Mouse (Mus musculus): ENCODE results near the gene Gdpd1.
A peak's percentile ranks its signal among the peaks of the same experiment; 100 is the strongest.
"Not testable (repeated sequence)": the region's sequence is repeated elsewhere in the genome, so short reads cannot be mapped to it uniquely, and the experiment has no call there.

Gdpd1 gene

DNA sequence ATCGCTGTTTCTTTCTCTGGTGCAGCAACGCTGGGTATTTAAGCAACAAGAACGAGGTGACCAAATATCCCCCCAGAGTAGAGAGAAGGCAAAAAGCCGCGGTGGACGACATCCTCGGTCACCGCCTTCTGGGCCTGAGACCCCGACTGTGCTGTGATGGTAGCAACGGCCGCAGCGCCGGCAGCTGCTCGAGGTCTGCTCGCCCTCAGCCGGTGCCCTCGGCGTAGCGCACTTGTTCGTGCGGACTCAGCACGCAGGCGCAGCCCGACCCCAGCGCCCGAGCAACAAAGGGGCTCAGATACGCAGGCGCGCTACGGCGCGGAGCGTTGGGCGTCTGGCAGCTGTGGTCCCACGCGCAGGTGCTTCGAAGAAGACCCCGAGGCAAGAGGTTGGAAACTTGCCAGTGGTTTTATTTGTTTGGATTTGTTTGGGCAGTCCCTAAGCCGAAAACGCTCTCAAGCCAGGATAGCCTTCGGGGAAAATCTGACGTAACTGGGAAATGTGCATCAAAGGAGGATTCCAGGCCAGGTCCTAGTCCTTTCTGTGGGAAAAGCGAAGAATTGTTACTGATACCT, at the start of gene Gdpd1:
Gene Gdpd1 (minus strand): TSS at position 197 of the 575 bp plus-strand sequence.
- DNase-seq (ENCODE audit: extremely low read depth, low read depth): peak; percentile 84

GRCm38 (mm10) chr11:87121864-87122263, 48.0 kb upstream of the Gdpd1 start:
- no peak for DNase-seq (ENCODE audit: extremely low read depth, low read depth)

- no peak for DNase-seq (ENCODE audit: extremely low read depth, low read depth)
Measured at GRCm38 (mm10) chr11:87110172-87110909, 36.5 kb upstream of the Gdpd1 start.

DNA sequence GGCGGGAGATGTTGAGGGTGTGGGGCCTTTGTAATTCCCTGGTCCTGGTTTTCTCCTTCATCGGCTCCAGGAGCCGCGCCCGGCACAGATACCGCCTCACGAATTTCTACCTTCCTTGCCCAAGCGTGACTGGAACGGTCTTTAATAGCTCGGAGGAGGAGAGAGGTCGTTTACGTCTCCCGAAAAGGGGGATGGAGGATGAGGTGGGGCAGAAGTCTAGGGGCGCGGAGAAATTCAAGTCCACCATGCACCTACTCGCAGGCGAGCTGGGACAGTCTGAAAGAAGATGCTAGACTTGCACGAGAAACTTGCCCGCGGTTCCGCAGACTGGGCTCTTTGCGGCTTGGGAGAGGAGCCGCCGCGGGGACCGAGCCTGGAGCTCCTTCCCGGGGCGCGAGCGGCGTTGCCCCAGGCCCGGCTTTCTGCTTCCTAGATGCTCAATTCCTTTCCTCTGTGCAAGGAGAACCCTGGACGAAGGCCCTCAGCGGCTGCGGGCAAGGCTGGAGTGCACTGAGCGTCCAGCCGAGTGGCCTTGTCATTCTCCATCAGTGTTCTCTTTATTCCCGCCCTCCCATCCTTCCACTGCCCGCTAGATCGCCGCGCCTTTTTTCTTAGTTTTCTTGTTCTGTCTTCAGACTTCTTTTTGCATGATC, 35.8 kb upstream of the Gdpd1 start:
- no peak for DNase-seq (ENCODE audit: extremely low read depth, low read depth)

- peak; percentile 100 for DNase-seq (ENCODE audit: extremely low read depth, low read depth)
Measured at GRCm38 (mm10) chr11:87108755-87109518, 35.1 kb upstream of the Gdpd1 start, which contains the start of gene Ska2. Gene Ska2, plus strand, starts transcription at chr11:87109234.

DNA sequence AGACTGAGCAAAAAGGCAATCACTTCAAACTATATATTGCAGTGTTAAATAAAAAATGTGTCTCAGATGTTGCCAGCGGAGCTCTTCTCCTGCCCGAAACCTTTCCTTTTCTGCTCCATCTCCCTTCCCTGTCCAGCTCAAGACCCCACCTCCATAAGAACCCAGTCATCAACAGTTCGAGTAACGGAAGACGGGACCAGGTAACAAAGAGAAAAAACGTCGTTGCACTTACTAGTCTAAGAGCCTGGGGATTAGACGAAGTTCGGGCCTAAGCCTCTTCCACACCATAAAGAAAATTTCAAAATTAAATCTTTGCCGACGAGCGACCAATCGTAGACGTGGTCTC, 34.5 kb upstream of the Gdpd1 start, which contains the start of gene Prr11:
Gene Prr11 (minus strand): TSS at position 300 of the 346 bp plus-strand sequence.
- DNase-seq (ENCODE audit: extremely low read depth, low read depth): no peak

DNA sequence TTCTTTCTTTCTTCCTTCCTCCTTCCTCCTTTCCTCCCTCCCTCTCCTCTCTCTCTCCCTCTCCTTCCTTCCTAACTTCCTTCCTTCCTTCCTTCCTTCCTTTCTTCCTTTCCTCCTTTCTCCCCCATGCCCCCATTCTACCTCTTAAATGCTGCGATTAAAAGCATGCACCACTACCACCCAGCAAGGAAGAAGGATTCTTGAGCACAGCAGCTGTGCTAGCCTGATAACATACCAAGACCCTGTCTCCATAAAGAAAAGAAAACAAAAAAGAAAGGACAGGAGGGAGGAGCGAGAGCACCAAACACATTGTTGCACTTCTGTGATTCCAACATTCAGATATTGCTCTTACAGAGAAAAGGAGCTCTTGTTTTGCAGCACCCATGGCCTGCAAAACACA, 13.3 kb upstream of the Gdpd1 start:
- peak; percentile 67 for DNase-seq (ENCODE audit: extremely low read depth, low read depth)

DNA sequence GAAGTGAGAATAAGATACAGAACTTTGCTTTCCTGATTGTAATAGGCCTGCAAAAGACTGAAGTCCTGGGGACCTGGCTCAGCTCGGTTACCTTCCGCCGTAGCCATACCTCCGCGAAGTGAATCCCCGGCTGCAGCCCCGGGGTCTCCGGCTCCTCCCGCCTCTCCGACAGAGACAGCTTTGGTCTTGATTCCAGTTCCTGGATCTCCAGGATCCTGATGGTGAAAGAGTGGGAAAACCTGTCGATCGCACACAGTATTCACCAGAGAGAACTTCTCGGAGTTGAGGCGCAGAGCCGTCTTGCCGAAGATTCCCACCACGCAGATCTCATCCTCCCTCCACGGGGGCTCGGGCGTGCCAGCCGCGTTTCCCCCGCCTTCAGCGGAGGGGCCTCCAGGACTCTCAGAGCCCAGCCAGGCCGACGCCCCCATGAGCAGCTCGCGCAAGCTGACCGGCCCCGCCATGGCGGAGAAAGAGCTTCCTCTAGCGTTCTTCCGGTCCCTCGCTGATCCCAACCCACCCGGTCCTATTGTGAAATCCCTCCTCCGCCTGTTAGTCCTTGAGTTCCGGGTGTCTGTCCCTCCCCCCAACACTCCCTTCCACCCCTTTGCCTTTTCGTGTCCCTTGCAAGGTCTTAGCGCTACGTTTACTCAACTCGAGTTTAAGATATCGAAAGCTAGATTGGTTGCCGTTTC, 12.6 kb upstream of the Gdpd1 start, which contains the start of gene Smg8:
Gene Smg8 (minus strand): TSS at position 485 of the 695 bp plus-strand sequence.
- peak; percentile 89 for DNase-seq (ENCODE audit: extremely low read depth, low read depth)

- no peak for DNase-seq (ENCODE audit: extremely low read depth, low read depth)
Measured at GRCm38 (mm10) chr11:87085461-87085860, 11.6 kb upstream of the Gdpd1 start.

DNA sequence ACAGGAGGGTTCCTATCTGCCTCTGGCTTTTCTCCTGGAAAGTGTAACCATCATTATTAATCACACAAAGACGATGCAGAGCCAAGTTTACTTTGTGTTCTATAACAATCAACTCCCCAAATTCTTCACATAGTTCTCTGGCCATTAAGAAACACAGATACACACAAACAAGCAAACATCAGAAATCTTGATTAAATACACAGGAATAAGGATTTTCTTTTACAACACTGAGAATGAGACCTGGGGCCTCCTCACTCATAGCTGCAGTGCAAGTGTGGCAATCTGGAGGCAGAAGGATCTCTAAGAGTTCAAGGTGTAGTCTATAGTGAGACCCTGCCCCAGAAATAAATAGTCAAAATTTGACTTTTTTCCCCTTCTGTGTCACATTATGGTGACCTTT, 9.8 kb upstream of the Gdpd1 start:
- no peak for DNase-seq (ENCODE audit: extremely low read depth, low read depth)

DNA sequence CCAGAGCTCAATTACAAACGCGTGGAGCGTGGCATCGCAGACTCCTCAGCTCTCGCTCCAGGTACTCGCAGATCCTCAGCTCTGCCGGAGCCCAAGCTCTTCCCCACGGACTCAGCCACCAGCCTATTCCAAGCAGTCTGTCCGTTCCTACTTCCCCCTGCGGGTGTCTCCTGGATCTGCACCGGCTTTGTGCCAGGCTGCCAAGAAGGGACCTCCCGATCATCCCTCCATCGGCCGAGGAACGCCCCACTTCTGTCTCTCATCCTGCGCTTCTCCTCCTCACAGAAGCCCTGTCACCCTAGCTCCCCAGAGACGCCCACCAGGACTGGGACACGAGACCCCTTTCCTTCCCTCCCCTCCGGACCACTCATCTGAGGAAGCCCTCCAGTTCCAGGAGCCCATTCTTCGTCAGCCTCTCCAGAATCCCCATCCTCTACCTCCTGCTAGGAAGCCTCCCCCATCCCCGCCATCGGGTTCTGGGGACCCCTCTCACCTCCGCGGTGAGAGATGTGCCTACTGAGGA, 458 bp downstream of the Gdpd1 start:
- peak; percentile 53 for DNase-seq (ENCODE audit: extremely low read depth, low read depth)

GRCm38 (mm10) chr11:87062087-87062486, 11.8 kb downstream of the Gdpd1 start:
- no peak for DNase-seq (ENCODE audit: extremely low read depth, low read depth)

- DNase-seq (ENCODE audit: extremely low read depth, low read depth): no peak
Measured at GRCm38 (mm10) chr11:87060410-87060809, 13.5 kb downstream of the Gdpd1 start.

DNA sequence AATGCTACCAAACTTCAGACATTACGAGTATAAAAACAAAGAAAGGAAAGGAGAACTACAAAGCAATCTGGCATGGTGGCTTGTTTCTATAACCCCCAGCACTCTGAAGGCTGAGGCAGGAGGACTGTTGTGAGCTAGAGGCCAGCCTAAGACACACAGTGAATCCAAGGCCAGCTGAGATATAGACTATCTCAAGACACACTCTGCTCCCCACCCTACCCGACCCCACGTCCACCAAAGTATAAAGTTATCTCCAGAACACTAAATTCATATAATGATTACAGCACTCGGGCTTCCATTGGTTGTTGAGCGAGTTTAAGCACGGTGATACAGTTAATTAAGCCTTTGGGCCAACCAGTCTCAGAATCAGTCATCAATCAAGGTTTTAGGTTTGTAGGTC, 17.6 kb downstream of the Gdpd1 start:
- DNase-seq (ENCODE audit: extremely low read depth, low read depth): no peak

DNA sequence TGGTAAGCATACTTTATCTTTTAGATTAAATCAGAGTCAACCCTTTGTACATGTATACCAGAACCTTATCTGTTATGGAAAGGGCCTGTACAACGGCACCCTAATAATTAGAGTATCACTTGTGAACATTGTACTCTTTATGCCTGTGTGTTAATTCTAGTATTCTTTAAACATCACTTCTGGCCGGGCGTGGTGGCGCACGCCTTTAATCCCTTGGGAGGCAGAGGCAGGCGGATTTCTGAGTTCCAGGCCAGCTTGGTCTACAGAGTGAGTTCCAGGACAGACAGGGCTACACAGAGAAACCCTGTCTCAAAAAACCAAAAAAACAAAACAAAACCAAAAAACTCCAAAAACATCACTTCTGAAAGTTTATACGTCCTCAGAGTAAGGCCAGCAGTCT, 25.0 kb downstream of the Gdpd1 start:
- DNase-seq (ENCODE audit: extremely low read depth, low read depth): not testable (repeated sequence)

DNA sequence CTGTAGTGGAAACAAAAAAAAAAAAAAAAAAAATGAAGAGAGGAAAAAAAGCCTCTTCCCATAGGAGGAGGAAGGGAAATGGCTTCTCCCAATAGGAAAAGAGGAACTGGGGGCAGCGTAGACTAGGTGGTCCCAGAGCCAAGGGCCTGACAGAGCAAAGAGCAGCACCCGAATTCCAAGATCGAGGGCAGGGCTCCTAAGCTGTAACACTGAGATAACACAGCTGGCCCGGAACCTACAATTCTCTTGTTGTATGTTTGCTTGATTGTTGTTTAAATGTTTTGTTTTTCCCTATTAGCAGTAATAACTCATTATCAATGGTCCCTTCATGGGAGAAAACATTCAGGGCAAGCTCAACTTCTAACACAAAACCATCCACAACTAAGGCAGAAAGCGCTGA, 26.9 kb downstream of the Gdpd1 start:
- no peak for DNase-seq (ENCODE audit: extremely low read depth, low read depth)

DNA sequence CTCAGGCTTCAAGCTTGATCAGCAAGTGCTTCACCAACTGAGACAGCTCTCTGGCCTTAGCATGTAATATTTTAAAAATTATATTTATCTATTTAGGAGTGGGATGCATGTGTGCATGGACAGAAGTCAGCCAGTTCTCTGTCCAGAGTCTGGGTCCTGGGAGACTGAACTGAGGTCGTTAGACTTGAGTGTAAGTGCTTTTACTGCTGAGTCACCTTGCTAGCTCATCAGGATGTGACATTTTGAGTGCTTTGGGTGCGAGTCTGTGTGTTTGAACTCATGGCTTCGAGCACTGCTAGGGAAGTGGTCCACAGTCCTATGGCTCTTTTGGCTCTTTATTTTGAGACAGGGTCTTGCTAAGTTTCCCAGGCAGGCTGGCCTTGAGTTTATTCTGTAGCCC, 30.8 kb downstream of the Gdpd1 start:
- no peak for DNase-seq (ENCODE audit: extremely low read depth, low read depth)

DNA sequence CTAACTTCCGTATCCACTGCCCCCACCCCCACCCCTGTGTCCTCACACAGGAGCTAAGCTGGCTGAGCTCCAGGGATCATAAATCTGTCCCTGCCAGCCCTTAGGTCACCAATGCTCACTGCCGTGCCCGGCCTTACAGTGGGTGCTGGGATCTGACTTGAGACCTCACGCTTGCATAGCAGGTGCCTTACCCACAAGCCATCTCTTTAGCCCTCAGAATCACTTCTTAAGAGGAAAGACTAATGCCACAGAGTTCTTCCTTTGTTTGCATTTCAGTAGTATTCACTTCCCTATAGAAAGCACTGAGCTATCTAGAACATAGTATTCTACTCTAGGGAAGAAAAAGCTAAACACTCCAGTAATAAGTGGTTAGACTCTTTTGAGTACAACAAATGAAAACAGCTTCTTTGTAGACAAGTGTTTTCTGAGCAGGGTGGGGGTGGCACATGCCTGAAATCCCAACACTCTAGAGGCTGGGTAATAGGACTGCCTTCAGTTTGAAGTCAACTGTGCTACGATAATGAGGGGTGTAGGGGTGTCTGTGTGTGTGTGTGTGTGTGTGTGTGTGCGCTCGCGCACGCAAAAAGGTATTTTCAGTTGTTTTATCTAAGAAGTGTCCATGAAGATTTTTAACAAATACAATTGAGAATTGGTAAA, 34.4 kb downstream of the Gdpd1 start:
- no peak for DNase-seq (ENCODE audit: extremely low read depth, low read depth)

GRCm38 (mm10) chr11:87036180-87036579, 37.7 kb downstream of the Gdpd1 start:
- DNase-seq (ENCODE audit: extremely low read depth, low read depth): no peak

GRCm38 (mm10) chr11:87028212-87028611, 45.6 kb downstream of the Gdpd1 start:
- DNase-seq (ENCODE audit: extremely low read depth, low read depth): peak; percentile 34

Measured in MEL-GATA-1-ER (cell line).